Mouse (Mus musculus): ENCODE measurements around the gene Hyal2. TPM values are rescaled to one million over a fixed set of nuclear protein-coding genes. Genes with fewer than 3 reads are reported as not detected.
A peak's percentile ranks its signal among the peaks of the same experiment; 100 is the strongest.

Gene Hyal2
- 14.1 and 14.2 TPM in 2 replicates for polyA plus RNA-seq (2012; ENCODE audit: insufficient read depth, insufficient read length, missing spikeins)

DNA sequence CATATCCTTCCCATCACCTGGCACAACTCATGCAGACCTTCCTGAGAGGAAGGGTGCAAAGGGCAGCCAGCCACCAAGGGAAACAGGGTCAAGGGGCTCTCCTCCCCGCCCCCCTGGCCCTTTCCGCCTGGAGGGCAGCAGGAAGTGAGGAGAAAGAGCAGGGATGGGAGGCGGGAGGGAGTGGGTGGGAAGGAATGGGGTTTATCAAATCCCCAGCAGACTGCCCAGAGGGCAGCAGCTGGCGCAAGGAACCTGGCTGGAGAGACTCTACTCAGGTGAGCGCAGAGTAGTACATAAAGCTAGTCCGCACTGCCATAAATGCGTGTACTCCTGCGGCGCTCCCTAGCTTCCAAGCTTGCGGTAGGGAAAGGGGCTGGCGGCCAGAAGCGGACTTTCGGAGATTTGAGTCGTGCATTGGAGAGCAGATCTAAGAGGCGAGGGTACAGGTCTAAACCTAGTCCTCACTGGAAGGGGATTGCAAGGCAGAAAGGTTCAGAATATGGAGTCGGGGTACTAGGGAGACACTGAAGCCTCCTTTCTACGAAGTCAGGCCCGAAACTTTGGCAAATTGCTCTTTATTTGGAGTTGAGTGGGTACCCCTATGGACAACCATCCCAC lies at the start of gene Hyal2:
TSS of gene Hyal2 (plus strand) at position 244 of the 618 bp plus-strand sequence.
- peak within 1 kb of the TSS; percentile 99 for H3K27ac ChIP-seq (replicated peaks; ENCODE audit: low read depth, low read length)
- peaks cover 39% of the 10 kb centered on the region for H3K4me1 ChIP-seq (ENCODE audit: control insufficient read depth, insufficient read depth, insufficient read length, low read length)
- H3K4me3 ChIP-seq (ENCODE audit: insufficient read depth, low read depth, low read length), result peak within 1 kb of the TSS; percentile 87

DNA sequence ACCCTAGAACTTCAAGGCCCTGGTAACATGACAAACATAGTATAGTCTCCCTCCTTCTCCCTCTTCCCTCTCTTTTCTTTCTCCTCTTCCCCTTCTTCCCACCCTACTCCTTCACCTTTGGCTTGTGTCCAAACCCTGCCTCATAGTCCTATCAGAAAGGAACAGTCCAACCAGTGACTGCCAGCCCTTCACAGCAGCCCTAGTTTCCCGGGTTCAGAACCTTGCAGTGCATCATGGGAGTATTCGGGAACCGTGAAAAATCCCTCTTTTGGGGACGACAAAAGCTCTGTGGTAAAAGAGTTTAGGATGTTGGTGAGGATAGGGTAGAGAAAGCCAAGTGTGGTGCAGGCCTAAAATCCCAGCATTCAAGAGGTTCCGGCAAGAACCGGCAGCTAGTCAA lies 47.4 kb upstream of the Hyal2 start:
- Histone ChIP-seq H3K4me1 (ENCODE audit: control insufficient read depth, insufficient read depth, insufficient read length, low read length) (no peaks in the 10 kb centered on the region), H3K27ac (replicated peaks; ENCODE audit: low read depth, low read length) (no peak overlapping the region), H3K4me3 (ENCODE audit: insufficient read depth, low read depth, low read length) (no peak overlapping the region)

DNA sequence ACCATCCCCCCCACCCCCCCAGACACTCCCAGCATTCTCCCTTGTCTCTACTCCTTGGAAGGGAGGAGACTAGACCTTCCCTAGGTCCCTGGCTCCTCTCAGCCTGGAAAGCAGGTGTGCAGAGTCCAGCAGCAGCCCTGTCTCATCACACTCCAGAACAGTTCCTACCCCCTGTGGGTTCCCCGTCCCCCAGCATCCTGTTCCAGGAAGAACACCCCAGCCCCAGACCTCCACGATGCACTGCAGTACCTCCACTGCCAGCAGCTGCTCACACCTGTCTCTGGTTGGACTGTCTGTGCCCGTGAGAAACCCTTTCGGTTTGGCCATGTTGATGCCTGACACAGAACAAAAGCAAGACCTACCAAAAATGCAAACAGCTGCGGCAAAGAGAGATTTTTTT lies 46.6 kb upstream of the Hyal2 start:
- no peak overlapping the region for H3K4me3 ChIP-seq (ENCODE audit: insufficient read depth, low read depth, low read length)
- H3K27ac ChIP-seq (replicated peaks; ENCODE audit: low read depth, low read length), result no peak overlapping the region
- H3K4me1 ChIP-seq (ENCODE audit: control insufficient read depth, insufficient read depth, insufficient read length, low read length), result no peaks in the 10 kb centered on the region

DNA sequence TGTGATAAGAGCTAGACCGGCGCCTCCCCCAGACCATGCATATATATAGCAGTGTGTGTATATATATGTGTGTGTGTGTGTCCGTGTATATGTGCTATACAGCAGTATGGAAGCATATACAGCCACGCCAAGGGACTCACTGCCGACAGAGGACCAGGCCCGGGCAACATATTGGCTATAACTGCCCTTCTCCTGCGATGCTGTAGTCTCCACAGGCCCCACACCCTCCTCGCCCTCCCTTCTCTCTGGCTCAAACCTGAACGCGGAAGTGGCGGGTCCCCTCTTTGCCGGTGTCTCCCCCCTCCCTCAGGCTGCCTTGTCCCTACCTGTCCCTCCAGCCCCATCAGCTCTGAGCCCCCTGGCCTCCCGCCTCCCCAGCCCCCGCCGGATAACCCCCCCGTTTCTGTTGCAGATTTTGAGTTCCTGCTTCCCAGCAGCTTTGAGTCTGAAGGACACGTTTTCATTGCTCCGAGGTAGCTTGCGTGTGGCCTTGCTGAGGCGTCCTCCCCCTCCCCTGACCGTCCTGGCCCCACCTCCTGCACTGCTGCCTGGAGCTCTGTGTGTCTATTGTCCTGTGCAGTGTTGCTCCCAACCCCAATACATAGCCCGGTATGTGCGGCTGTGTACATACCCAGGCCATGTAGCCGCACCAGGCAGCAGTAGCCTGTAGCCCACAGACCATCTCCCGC lies 45.9 kb upstream of the Hyal2 start:
- Histone ChIP-seq H3K4me3 (ENCODE audit: insufficient read depth, low read depth, low read length) (no peak overlapping the region), H3K4me1 (ENCODE audit: control insufficient read depth, insufficient read depth, insufficient read length, low read length) (no peaks in the 10 kb centered on the region), H3K27ac (replicated peaks; ENCODE audit: low read depth, low read length) (no peak overlapping the region)

DNA sequence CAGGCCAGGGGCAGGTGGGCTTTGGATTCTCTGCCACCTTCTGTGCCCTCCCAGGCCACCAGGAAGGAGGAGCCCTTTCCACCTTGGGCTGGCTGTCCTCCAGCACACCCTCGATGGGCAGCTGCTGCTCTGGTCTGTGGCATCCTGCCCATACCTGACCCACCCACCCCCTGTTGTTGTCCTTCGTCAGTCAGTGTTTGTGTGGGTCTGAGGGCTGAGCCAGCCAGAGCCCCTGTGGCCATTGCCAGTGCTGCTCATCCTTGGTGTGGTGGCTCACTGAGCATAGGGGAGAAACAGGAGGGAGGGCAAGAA lies 45.4 kb upstream of the Hyal2 start:
- Histone ChIP-seq H3K27ac (replicated peaks; ENCODE audit: low read depth, low read length) (no peak overlapping the region), H3K4me3 (ENCODE audit: insufficient read depth, low read depth, low read length) (no peak overlapping the region), H3K4me1 (ENCODE audit: control insufficient read depth, insufficient read depth, insufficient read length, low read length) (no peaks in the 10 kb centered on the region)

DNA sequence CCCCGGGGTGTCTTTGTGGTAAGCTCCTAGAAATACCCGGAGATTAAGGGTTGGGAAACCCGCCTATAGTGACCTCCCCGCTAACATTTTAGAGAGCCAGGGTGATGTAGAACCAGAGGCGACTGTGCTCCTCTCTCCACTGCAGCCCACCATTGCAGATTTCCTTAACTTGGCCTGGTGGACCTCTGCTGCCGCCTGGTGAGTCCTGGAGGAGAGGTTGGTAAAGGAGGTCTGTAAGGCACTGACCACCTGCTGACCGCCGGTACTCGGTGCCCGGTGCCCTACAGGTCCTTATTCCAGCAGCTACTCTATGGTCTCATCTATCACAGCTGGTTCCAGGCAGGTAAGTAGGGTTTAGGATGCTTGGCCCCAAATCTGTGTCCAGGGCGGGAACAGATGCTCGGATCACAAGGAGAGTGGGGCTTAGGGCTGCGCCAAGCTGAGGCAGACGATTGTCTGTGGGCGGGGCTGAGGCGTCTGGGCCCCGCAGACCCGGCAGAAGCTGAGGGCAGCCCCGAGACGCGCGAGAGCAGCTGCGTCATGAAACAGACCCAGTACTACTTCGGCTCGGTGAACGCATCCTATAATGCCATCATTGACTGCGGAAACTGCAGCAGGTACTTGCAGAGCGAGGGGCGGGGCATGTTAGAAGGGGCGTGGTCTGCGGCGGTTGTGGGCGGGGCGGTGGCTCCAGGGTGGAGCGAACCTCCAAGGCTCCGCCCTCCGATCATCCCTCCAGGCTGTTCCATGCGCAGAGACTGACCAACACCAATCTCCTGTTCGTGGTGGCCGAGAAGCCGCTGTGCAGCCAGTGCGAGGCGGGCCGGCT lies 41.3 kb upstream of the Hyal2 start:
- peak overlapping the region; percentile 24; the same call in 1 of the 2 replicates for H3K4me3 ChIP-seq (ENCODE audit: insufficient read depth, low read depth, low read length)
- H3K27ac ChIP-seq (replicated peaks; ENCODE audit: low read depth, low read length), result no peak overlapping the region
- no peaks in the 10 kb centered on the region for H3K4me1 ChIP-seq (ENCODE audit: control insufficient read depth, insufficient read depth, insufficient read length, low read length)

DNA sequence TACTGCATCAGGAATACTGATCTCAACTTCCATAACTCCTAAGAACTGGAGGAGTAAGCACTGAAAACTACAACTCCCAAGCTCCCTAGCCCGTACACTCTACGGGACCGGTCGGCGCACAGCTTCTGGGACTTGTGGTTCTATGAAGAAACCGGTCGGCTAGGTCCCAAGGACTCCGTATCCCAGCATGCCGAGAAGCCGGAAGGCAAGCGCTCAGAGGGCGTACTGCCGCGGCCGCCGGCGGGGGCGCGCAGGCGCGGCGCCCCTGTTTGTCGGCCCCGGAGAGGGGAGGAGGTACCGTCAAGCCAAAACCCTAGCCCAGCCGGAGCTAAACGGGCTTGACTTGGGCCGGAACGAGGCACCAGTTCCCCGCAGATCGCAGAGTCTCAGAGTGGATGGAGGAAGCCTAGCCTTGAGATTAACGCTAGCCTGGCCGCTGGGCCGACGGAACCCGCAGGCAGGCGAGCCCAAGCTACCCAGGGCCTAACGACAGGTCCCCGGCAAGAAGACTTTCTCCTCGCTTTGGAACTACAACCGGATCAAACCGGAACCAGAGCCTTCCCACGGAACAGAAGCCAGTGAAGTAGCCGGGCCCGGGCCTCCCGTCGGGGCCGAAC lies 33.8 kb upstream of the Hyal2 start, which contains the start of gene Tmem115:
TSS of gene Tmem115 (plus strand) at position 155 of the 617 bp plus-strand sequence.
- Histone ChIP-seq H3K4me3 (ENCODE audit: insufficient read depth, low read depth, low read length) (peak within 1 kb of the TSS; percentile 90), H3K4me1 (ENCODE audit: control insufficient read depth, insufficient read depth, insufficient read length, low read length) (peaks cover 13% of the 10 kb centered on the region)

DNA sequence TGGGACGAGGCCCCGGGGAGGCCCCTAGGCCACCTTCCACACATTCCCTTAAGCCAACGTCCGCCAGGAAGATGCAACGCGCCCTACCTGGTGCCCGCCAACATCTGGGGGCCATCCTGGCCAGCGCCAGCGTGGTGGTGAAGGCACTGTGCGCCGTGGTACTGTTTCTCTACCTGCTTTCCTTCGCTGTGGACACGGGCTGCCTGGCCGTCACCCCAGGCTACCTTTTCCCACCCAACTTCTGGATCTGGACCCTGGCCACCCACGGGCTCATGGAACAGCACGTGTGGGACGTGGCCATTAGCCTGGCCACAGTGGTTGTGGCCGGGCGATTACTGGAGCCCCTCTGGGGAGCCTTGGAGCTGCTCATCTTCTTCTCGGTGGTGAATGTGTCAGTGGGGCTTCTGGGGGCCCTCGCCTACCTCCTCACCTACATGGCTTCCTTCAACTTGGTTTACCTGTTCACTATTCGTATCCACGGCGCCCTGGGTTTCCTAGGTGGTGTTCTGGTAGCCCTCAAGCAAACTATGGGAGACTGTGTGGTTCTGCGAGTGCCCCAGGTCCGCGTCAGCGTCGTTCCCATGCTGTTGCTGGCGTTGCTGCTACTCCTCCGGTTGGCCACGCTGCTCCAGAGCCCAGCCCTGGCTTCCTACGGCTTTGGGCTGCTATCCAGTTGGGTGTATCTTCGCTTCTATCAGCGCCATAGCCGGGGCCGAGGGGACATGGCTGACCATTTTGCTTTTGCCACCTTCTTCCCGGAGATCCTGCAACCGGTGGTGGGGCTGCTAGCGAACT lies 33.1 kb upstream of the Hyal2 start:
- H3K4me3 ChIP-seq (ENCODE audit: insufficient read depth, low read depth, low read length), result peak overlapping the region; percentile 90
- H3K27ac ChIP-seq (replicated peaks; ENCODE audit: low read depth, low read length), result peak overlapping the region; percentile 80
- peaks cover 13% of the 10 kb centered on the region for H3K4me1 ChIP-seq (ENCODE audit: control insufficient read depth, insufficient read depth, insufficient read length, low read length)

More for the DNA sequence above, 33.8 kb upstream of the Hyal2 start, which contains the start of gene Tmem115:
- peak within 1 kb of the TSS; percentile 80 for H3K27ac ChIP-seq (replicated peaks; ENCODE audit: low read depth, low read length)

DNA sequence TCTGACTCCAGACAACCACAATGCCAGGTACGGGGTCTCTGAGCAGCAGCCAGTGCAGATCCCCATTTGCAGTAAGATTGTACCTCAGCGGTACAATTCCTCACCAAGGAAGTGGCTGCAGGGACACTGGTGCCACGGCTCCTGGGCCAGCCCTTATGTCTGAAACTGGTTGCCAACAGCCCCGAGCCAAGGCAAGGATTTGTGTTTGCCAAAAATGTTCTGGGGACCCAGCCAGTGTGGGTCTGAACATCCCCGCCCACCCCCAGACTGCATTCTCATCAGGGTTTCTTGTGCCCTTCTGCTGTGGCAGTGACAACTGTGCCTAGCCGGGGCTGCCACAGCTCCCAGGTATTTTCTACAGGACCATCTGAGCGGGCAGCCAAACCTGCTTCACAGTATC lies 29.5 kb upstream of the Hyal2 start:
- no peak overlapping the region for H3K4me3 ChIP-seq (ENCODE audit: insufficient read depth, low read depth, low read length)
- H3K27ac ChIP-seq (replicated peaks; ENCODE audit: low read depth, low read length), result no peak overlapping the region
- peaks cover 19% of the 10 kb centered on the region for H3K4me1 ChIP-seq (ENCODE audit: control insufficient read depth, insufficient read depth, insufficient read length, low read length)

DNA sequence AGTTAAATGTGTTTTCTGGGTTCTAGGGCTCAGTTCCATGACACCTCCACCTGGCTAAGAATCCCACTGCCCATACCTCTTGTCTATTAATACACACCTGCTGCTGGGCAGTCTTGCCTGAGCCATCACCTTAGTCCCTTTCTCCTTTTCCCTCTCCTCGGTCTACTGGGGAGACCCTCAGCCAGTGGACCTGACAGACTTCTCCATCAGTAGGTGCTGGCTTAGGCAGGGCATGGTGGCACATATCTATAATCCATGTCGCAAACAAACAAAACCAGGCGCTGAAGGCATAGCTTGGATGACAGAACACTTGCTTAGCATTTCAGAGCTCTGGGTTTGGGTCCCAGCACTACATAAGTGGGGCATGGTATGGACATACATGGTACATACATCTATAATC lies 29.0 kb upstream of the Hyal2 start:
- Histone ChIP-seq H3K4me1 (ENCODE audit: control insufficient read depth, insufficient read depth, insufficient read length, low read length) (peaks cover 19% of the 10 kb centered on the region), H3K4me3 (ENCODE audit: insufficient read depth, low read depth, low read length) (no peak overlapping the region), H3K27ac (replicated peaks; ENCODE audit: low read depth, low read length) (no peak overlapping the region)

DNA sequence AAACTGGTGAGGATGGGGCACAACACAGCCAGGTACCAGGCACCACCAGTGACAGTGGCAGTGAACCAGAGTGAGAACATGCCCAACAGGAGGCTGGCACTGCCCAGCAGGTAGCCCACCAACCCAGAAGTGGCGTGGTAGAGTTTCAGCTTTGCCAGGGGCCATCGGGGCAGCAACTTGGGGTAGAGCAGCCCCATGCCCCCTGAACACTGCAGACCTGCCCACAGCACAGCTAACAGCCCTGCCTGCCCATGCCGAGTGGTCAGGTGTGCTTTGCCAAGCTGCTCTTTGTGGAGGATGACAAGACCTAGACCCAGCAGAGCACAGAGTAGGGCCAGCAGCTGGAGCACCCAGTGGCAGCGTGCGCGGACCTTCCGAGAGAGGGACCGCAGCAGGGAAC lies 27.8 kb upstream of the Hyal2 start:
- H3K4me3 ChIP-seq (ENCODE audit: insufficient read depth, low read depth, low read length), result no peak overlapping the region
- H3K27ac ChIP-seq (replicated peaks; ENCODE audit: low read depth, low read length), result no peak overlapping the region
- peaks cover 19% of the 10 kb centered on the region for H3K4me1 ChIP-seq (ENCODE audit: control insufficient read depth, insufficient read depth, insufficient read length, low read length)

DNA sequence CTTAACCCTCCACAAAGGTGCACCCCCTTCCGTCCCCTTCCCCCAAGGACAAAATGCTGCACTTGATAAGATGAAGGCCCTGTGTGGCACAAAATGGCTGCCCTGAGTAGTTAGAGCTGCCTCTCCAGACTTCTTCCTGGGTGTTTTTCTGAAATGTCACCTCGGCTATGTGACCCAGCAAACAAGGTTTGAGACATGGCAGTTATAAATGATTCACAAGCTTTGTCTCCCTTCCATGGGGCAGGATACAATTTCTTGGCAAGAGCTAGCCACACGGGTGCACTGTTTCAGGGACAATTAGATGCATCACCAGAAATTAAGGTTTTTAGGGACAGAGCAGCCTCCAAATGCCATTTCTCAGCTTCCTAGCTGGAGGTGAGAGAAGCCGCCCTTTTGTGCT lies 27.3 kb upstream of the Hyal2 start:
- H3K4me3 ChIP-seq (ENCODE audit: insufficient read depth, low read depth, low read length), result no peak overlapping the region
- H3K4me1 ChIP-seq (ENCODE audit: control insufficient read depth, insufficient read depth, insufficient read length, low read length), result peaks cover 16% of the 10 kb centered on the region
- H3K27ac ChIP-seq (replicated peaks; ENCODE audit: low read depth, low read length), result no peak overlapping the region

DNA sequence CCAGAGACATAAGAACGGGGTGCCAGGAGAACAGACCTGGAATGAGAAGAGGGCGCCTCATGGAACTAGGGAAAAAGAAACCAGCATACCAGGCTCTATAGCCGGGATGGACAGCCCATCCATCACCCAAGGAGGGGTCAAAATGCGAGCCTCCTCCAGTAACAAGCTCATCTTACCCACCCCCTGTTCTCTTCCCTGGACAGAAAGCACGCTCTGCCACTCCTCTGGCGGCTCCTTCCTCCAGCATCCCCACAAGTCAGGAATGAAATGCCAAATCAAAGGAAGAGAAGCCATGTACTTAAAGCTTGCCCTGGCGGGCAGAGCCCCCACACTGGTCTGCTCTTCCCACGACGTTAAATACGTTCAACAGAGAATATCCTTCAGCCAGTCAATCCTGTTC lies 26.7 kb upstream of the Hyal2 start:
- H3K27ac ChIP-seq (replicated peaks; ENCODE audit: low read depth, low read length), result no peak overlapping the region
- H3K4me3 ChIP-seq (ENCODE audit: insufficient read depth, low read depth, low read length), result peak overlapping the region; percentile 96

DNA sequence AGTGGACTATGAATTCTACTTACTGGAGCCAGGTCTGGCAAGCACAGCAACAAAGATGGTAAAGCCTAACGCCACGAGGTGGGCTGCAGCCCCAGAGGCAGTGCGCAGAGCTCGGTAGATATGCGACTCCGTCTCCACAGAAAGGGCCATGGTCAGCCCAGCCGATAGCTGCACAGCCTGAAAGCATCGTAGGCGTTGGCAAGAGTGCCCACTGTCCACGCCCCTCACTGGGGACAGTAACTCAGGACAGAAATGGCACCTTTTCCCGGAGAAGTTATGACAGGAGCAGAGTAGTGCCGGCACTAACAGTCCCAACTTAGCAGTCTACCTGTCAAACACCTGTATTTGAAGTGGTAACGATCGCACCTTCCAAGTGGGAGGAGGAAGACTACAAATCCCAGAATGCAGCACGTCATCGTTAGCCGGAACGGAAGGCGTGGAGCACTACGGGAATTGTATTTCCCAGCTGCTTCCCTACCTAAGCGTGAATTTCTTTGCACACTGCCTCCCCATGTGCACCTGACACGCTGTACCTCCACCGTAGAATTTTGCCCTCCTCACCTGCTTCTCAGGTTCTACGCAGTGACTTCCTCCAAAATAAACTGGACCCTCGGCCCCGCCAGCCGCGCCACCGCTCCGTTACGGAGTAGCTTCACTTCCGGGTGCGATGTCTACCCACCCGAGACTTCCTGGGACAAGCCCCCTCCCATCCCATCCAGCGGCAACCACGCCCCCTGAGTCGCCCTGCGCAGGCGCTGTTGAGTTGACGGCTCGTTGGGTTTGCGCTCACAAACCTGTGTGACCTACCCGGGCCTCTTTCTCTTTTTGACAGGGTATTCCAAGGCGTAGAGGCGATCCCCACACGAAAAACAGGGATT lies 26.0 kb upstream of the Hyal2 start, which contains the start of the genes Cyb561d2 and Nprl2:
TSS of gene Cyb561d2 (minus strand) at position 720 of the 878 bp plus-strand sequence.
TSS of gene Nprl2 (plus strand) at position 753 of the 878 bp plus-strand sequence.
- peak within 1 kb of the TSS; percentile 88 for H3K27ac ChIP-seq (replicated peaks; ENCODE audit: low read depth, low read length)
- peak within 1 kb of the TSS; percentile 96 for H3K4me3 ChIP-seq (ENCODE audit: insufficient read depth, low read depth, low read length)
- H3K4me1 ChIP-seq (ENCODE audit: control insufficient read depth, insufficient read depth, insufficient read length, low read length), result peaks cover 7% of the 10 kb centered on the region

More for the DNA sequence above, 26.7 kb upstream of the Hyal2 start:
- peaks cover 10% of the 10 kb centered on the region for H3K4me1 ChIP-seq (ENCODE audit: control insufficient read depth, insufficient read depth, insufficient read length, low read length)

Data from brown adipose tissue, adult 24 weeks (tissue).